Mouse (Mus musculus) ES-Bruce4 (cell line): ENCODE data around the gene Gm21834. TPM values are rescaled to one million over a fixed set of nuclear protein-coding genes. Genes with fewer than 3 reads are reported as not detected.

Experiments
- H3K27ac ChIP-seq: 2 replicates; pipeline ENCODE4 v1.5.1; 2012; ENCODE audit warnings: low read length, inconsistent platforms; ENCODE audit not compliant: insufficient read depth
- H3K27me3 ChIP-seq: 2 replicates; pipeline ENCODE4 v1.6.1; 2012; ENCODE audit warnings: mild to moderate bottlenecking, low read length, inconsistent platforms; ENCODE audit not compliant: control insufficient read depth, poor library complexity, insufficient read depth, severe bottlenecking
- H3K36me3 ChIP-seq: 2 replicates; pipeline ENCODE4 v1.6.1; 2012; ENCODE audit warnings: inconsistent platforms, mild to moderate bottlenecking, low read length, moderate library complexity; ENCODE audit not compliant: control insufficient read depth, poor library complexity, insufficient read depth, severe bottlenecking
- H3K4me1 ChIP-seq: one replicate; pipeline ENCODE4 v1.8.1; 2011; ENCODE audit warnings: low read length; ENCODE audit not compliant: control insufficient read depth, insufficient read depth
- H3K4me3 ChIP-seq: 2 replicates; pipeline ENCODE4 v1.5.1; 2011; ENCODE audit warnings: low read depth, mild to moderate bottlenecking, low read length
- H3K9ac ChIP-seq: 2 replicates; pipeline ENCODE4 v1.6.1; 2012; ENCODE audit warnings: low read depth, mild to moderate bottlenecking, inconsistent platforms; ENCODE audit not compliant: poor library complexity, severe bottlenecking
- H3K9me3 ChIP-seq: replicated peaks from 2 replicates; pipeline ENCODE4 v1.6.1; 2012; ENCODE audit warnings: mild to moderate bottlenecking, low read length, inconsistent platforms; ENCODE audit not compliant: control insufficient read depth, poor library complexity, insufficient read depth, severe bottlenecking
- CTCF ChIP-seq: IDR thresholded peaks from one replicate; pipeline ENCODE4 v1.8.1; 2011; ENCODE audit warnings: low read depth, low read length
- EP300 ChIP-seq: IDR thresholded peaks from 2 replicates; pipeline ENCODE4 v1.6.1; 2011; ENCODE audit warnings: low read depth, low read length; ENCODE audit not compliant: insufficient read depth
- POLR2A ChIP-seq: IDR thresholded peaks from one replicate; pipeline ENCODE4 v1.8.1; 2011; ENCODE audit warnings: low read length; ENCODE audit not compliant: insufficient read depth
- polyA plus RNA-seq: library from polyadenylated mRNA; stranded (reverse); fragments of >200 nt; gene quantifications from 2 replicates; pipeline ENCODE4 v1.2.4, GENCODE M21; 2011; ENCODE audit warnings: low read depth; ENCODE audit not compliant: missing spikeins, insufficient read depth, insufficient read length

Gm21834 gene
- polyA plus RNA-seq = not detected in 2 replicates

DNA sequence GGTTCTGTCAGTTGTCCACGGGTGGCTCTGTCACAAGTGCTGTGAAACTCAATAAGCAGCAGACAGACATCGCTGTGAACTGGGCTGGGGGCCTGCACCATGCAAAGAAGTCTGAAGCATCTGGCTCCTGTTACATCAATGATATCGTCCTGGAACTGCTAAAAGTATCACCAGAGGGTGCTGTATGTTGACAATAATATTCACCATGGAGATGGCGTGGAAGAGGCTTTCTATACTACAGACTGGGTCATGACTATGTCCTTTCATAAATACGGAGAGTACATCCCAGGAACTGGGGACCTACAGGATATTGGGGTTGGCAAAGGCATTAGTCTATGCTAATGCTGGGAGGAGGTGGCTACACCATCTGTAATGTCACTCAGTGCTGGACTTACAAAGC lies at the start of gene Gm21834:
Gene Gm21834 (minus strand): TSS at position 101 of the 400 bp plus-strand sequence.
- Histone ChIP-seq H3K36me3 (no peaks in the 10 kb centered on the region; the same call in 1 of the 2 replicates), H3K4me3 (no peak within 1 kb of the TSS), H3K27me3 (no peaks in the 10 kb centered on the region), H3K4me1 (no peaks in the 10 kb centered on the region), H3K9ac (no peak within 1 kb of the TSS), H3K27ac (no peak within 1 kb of the TSS), H3K9me3 (peaks cover 12% of the 10 kb centered on the region)
- TF ChIP-seq CTCF = no peak
- no peak for TF ChIP-seq EP300
- no peak for TF ChIP-seq POLR2A

DNA sequence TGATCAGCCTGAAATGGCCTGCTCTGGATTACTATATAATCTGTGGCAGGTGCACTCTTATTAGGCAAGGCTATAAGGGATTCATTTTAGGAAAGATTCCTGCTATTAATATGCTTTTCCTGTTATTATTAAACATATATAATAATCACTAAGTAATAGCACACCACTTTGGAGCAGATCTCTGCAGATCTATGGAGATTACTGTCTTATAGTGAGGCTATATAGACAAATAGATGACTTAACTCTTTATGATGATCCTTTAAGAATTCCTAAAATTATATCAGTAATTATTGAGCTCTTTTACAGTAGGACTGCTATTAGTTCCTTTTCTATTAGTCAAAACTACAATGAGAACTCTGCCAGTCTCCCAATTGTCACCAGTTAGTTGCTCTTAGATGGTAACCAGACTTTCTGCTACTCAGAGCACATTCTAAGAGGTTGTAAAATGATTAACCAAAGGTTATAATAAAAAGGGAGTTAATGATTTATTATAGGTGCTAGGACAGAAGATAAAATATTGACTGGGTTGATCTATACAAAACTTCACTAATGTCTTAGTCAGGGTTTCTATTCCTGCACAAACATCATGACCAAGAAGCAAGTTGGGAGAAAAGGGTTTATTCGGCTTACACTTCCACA lies 46.3 kb upstream of the Gm21834 start:
- H3K9me3 ChIP-seq = no peaks in the 10 kb centered on the region
- H3K9ac ChIP-seq = no peak overlapping the region
- H3K4me3 ChIP-seq = no peak overlapping the region
- H3K27me3 ChIP-seq = no peaks in the 10 kb centered on the region
- H3K36me3 ChIP-seq = no peaks in the 10 kb centered on the region
- TF ChIP-seq POLR2A (no peak), CTCF (no peak), EP300 (no peak)
- no peak overlapping the region for H3K27ac ChIP-seq
- H3K4me1 ChIP-seq = no peaks in the 10 kb centered on the region

DNA sequence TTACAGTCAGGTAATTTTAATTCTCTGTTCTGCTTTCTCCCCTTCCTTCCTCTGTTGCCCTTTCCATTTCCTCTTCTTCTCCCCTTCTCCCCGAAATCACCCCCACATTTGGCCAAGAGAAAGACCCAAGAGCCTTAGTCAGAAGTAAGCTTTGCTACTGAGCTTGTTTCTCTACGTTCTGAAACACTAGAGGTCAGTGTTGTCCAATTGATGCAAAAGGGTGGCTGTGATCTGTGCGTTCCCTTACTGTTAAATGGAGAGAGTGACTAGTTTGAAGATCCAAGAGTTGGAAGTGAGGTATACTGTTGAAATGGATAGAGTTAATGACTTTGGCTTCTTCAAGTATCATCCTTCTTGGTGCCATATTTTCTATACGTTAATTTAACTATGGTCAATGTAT lies 28.9 kb upstream of the Gm21834 start:
- Histone ChIP-seq H3K9me3 (no peaks in the 10 kb centered on the region), H3K27me3 (no peaks in the 10 kb centered on the region), H3K27ac (no peak overlapping the region), H3K36me3 (no peaks in the 10 kb centered on the region), H3K4me1 (no peaks in the 10 kb centered on the region), H3K9ac (no peak overlapping the region), H3K4me3 (no peak overlapping the region)
- TF ChIP-seq POLR2A (no peak), CTCF (no peak), EP300 (no peak)

DNA sequence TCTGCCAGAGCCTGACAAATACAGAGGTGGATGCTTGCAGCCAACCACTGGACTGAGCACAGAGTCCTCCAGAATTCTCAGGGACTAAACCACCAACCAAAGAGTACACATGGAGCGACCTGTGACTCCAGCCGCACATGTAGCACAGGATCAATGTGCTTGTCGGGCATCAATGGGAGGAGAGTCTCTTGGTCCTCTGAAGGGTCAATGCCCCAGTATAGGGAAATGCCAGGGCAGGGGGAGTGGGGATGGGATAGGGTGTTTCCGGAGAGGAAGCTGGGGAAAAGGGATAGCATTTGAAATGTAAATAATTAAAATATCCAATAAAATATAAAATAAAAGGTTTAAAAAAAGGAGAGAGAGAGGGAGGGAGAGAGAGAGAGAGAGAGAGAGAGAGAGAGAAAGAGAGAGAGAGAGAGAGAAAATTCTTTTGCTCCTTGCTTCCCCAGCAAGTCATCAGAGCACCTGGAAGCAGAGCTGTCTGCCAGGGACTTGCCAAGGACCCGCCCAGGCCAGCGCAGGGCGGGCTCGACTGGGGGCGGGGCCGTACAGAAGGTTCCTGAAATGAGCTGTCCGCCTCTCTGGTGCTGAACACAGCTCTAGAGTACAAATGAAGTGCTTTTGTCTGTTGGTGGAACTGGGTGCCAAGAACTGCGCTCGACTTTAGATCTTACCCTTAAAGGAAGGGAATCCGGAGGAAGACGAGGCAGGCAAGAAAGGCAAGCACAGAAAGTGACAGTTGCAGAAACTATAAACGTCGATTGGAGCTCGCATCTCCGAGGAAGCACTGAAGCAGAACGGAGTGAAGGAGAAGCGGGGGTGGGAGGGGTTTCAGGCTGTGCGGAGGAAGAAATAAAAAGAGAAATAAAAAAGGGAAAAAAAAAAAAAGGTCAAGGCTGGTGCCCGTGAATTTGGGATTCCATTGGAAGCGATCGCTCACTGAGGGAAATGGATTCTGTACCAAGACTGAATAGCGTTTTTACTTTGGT lies 26.9 kb upstream of the Gm21834 start, which contains the start of gene Cntnap5c:
Gene Cntnap5c (plus strand): TSS at position 949 of the 989 bp plus-strand sequence.
- Histone ChIP-seq H3K9me3 (no peaks in the 10 kb centered on the region), H3K4me1 (no peaks in the 10 kb centered on the region), H3K9ac (no peak within 1 kb of the TSS), H3K27ac (no peak within 1 kb of the TSS), H3K4me3 (no peak within 1 kb of the TSS), H3K36me3 (no peaks in the 10 kb centered on the region), H3K27me3 (no peaks in the 10 kb centered on the region)
- no peak for TF ChIP-seq POLR2A
- no peak for TF ChIP-seq EP300
- TF ChIP-seq CTCF = no peak

DNA sequence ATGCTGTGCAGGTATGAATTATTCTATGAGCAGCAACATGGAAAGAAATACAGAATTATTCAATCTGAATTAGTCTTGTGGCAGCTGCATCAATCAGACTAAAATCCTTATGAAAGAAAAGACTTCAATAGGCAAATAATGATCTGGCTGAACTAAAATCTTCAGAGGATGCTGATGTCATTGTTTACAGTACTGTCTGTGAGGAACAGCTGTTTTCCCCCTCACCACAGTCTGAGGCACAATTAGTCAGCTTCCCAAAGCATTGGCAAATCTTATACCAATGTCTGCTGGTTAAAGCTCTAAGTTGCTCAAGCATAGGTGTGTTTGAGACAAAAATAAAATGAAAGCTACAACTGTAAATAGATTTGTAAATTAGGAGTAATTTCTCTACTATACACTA lies 25.3 kb upstream of the Gm21834 start:
- Histone ChIP-seq H3K9me3 (no peaks in the 10 kb centered on the region), H3K9ac (no peak overlapping the region), H3K27ac (no peak overlapping the region), H3K36me3 (no peaks in the 10 kb centered on the region), H3K4me3 (no peak overlapping the region), H3K27me3 (no peaks in the 10 kb centered on the region), H3K4me1 (no peaks in the 10 kb centered on the region)
- TF ChIP-seq CTCF (no peak), EP300 (no peak), POLR2A (no peak)

DNA sequence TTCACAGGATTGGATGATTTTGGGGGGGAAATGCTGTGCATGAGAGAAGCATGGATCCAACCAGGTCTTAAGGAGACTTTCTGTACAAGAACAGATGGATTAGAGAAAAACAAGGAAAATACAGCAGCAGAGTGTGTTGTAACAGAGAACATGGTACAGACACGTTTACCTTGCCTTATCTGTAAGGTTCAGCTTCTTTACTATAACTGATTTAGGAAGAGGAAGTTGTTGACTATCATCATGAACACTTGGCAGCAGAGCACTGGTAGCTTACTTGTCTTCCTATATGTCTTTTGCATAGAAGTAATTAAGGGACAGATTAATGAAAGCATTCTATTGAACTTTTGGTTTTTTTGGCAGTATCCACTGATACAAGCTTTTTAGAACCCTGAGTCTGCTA lies 16.0 kb upstream of the Gm21834 start:
- no peak for TF ChIP-seq POLR2A
- TF ChIP-seq CTCF = no peak
- no peak for TF ChIP-seq EP300
- Histone ChIP-seq H3K4me1 (no peaks in the 10 kb centered on the region), H3K4me3 (no peak overlapping the region), H3K9me3 (no peaks in the 10 kb centered on the region), H3K27me3 (no peaks in the 10 kb centered on the region), H3K27ac (no peak overlapping the region), H3K9ac (no peak overlapping the region), H3K36me3 (no peaks in the 10 kb centered on the region)
